Mouse (Mus musculus) embryo, embryonic 10 days (tissue): ENCODE results near the gene Arl4a.
A peak's percentile ranks its signal among the peaks of the same experiment; 100 is the strongest.

Source experiments
- DNase-seq: peaks from one replicate; pipeline ENCODE4 v3.0.0-alpha.2; 2015; ENCODE audit warnings: low spot score

Gene Arl4a

DNA sequence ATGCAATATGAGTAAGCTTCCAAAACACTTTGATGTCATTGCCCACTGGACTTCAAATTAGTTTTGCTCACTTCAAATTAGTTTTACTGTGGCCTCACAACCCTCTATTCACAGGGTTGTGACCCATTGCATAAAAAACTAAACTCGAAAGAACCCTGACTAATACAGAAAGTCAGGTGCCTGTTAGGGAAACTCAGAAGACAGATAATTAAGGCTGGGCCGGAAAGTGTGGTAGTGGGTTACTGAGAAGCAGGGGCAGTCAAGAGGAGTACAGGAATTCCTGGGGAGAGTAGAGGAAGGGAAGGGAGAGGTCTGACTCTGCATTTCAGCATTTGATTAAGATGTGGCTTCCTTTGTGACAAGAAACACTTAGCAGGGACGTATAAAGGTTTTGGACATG is 29.4 kb downstream of the Arl4a start:
- no peak for DNase-seq

GRCm38 (mm10) chr12:40004766-40005165 is 33.1 kb downstream of the Arl4a start:
- DNase-seq, result no peak

- DNase-seq, result no peak
Observed at GRCm38 (mm10) chr12:39998853-39999195, 39.0 kb downstream of the Arl4a start.

- peak; percentile 69 for DNase-seq
Observed at GRCm38 (mm10) chr12:39998070-39998852, 39.6 kb downstream of the Arl4a start.

GRCm38 (mm10) chr12:39997651-39998050 is 40.2 kb downstream of the Arl4a start:
- no peak for DNase-seq

- DNase-seq, result no peak
Observed at GRCm38 (mm10) chr12:39996015-39996414, 41.8 kb downstream of the Arl4a start.

DNA sequence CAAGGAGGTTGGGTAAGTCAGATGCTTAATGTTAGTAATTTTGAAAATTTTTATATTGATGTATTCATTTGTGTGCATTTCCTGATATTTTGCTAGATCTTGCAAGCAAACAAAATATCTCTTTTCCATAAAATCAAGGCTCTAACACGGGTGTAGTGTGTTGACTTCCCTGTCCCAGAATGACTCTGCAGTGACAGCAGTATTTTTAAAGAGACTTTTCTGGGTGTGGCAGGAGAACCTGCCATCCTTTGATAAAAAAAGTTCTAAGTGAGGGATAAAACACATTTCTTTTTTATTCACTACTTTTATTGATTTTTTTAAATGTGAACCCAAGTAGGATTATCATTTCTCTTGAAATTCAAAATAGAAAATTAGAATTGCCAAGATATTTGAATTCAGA is 42.2 kb downstream of the Arl4a start:
- DNase-seq, result no peak

- DNase-seq, result no peak
Observed at GRCm38 (mm10) chr12:39992767-39993302, 45.0 kb downstream of the Arl4a start.

- DNase-seq, result peak; percentile 43
Observed at GRCm38 (mm10) chr12:39990830-39991780, 46.7 kb downstream of the Arl4a start.

- DNase-seq, result no peak
Observed at GRCm38 (mm10) chr12:39989136-39989535, 48.7 kb downstream of the Arl4a start.

DNA sequence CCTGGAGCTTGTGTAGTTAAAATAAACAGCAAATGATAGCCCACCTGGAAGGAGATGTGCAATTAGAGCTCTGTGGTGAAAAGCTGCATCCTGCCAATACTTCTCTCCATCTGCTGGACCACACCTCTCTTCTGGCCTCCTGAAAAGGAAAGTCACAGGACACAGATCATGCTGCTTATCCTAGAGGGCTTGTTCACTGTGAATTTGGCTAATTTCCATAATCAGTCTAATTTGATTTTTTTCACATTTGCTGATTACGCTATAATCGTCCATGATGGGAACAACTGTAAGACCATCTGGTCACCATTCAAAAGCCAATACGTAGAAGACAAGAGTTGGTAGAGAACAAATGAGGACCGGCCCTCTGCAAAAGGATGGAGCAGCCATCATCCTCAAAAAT is 50.6 kb downstream of the Arl4a start:
- DNase-seq, result no peak

DNA sequence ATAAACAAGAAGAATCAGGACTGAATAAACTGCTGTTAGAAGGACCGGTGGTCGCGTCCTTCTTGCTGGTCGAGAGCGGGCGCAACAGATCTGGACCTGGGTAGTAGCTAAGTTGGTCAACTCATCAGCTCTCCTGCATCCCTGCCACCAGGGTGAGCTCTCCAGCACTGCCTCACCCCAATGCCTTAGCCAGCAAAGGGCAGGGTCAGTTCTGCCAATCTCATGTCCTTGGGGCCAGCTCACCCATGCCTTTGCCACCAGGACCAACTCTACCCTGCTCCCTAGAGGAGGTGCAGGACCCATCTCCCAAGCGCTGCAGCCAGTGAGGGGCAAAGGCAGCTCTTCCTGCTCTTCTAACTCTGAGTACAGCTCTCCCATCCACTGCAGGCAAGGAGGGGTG is 52.2 kb downstream of the Arl4a start:
- no peak for DNase-seq

DNA sequence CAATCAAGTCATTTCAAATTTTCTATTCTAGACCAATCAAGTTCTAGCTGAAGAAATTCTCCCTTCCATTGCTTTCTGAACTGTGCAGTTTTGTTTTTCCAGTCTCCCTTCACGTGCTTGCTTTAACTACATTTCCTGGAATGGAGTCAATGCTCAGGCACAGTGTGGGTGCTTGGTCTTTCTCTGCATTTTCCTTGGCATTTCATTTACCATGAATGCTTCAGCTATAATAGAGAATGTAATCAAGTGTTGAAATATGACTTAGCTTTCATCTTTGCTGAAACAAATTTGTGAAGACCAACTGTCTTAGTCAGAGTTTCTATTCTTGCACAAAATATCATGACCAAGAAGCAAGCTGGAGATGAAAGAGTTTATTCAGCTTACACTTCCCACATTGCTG is 58.0 kb downstream of the Arl4a start:
- no peak for DNase-seq

GRCm38 (mm10) chr12:39979066-39979465 is 58.8 kb downstream of the Arl4a start:
- no peak for DNase-seq

DNA sequence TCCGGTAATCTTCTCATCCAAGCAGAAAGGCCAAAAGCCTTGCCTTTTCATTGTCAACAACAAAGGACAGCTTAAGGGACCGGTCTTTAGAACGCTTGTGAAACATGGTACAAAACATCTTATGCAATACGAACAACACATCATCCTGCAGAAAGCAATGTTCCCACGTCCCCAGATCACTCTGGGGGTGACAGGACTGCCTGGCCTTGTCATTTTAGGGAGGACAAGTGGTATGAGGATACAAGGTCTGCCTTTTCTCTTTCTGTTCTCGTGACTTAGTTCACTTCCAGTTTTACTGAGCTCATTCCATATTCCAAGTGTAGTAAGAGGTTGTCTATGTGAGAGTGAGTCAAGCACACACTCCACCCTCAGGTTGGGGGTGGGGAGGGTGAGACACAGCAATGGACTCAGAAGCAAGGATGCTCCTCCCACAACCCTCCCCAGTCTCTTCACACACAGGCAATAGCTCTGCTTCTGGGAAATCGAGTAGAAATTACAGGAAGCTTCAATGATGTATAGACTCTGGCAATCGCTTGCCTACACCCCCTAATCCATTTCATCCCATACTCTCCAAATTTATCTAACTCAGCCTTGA is 59.7 kb downstream of the Arl4a start:
- no peak for DNase-seq

DNA sequence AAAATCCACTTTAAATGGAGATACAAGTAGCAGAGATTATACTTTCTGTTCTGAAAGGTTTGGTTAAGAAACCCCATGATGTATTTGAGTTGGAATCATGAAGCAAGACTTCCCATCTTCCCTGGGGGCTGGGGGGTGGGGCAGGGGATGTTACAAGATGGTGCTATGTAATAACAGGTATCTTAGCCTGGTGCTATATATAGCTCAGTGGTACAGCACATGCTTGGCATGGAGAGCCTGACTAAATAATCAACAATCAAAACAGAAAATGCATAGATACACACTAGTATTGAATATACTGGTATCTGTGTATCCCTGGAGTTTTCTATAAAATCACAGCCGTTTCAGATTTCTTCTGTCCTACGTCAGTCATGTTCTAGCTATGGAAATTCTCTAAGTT is 61.4 kb downstream of the Arl4a start:
- no peak for DNase-seq

DNA sequence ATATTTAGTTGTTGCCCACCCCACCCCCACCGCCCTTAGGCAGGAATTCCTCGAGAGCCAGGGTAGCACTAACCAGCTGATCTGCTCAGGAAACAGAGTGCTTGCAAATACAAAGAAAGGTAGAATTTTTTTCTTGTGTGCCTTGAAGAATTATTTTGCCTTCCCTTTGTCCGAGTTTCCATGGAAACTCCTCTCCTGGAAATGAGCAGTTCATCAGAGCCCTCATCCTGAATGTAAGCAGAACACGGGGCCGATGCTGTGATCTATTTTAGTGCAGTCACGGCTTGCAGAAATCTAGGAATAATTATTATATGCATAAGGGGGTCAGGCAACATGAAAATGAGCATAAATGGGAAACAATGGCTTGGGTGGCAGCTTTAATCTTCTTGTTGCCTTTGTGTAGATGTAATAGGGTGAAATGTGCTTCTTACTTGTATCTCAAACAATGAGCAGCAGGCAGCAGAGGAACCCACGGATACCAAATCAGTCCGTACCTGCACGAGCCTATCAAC is 61.9 kb downstream of the Arl4a start:
- DNase-seq, result peak; percentile 50

- DNase-seq, result peak; percentile 17
Observed at GRCm38 (mm10) chr12:39974977-39975583, 62.7 kb downstream of the Arl4a start.

DNA sequence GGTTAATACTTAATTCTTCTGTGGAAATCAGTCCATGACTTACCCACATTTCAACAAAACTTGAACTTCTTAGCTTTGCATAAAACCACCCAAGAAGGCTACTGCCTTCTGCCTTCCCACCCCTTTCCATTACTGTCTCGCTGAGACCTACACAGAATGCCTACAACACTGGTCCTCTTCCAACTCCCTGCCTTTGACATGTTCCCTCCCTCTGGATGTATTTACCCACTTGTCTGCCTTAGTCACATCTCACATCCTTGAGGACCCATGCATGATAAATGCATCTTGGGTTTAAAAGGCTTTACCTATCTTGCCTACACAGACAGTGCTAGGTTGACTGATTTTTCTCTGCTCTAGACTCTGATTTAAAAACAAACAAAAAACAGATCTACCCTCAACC is 63.6 kb downstream of the Arl4a start:
- DNase-seq, result no peak

DNA sequence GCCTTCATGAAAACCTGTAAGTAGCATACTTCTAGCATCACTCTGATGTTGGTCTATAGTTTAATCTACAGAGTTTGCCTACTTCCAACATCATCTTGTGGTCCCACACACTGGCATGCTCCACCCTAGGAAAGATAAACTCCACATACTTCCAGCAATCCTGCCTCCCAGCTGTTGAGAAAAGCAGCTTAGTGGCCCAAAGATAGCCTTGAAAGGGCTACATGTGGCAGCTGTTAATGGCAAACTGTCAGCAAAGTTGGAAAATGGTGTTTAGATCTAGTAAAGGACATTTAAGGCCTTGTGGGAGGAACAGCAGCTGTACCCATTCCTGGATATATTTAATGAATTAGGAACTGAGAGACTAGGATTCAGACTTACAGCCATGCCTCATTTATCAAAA is 68.3 kb downstream of the Arl4a start:
- DNase-seq, result no peak

DNA sequence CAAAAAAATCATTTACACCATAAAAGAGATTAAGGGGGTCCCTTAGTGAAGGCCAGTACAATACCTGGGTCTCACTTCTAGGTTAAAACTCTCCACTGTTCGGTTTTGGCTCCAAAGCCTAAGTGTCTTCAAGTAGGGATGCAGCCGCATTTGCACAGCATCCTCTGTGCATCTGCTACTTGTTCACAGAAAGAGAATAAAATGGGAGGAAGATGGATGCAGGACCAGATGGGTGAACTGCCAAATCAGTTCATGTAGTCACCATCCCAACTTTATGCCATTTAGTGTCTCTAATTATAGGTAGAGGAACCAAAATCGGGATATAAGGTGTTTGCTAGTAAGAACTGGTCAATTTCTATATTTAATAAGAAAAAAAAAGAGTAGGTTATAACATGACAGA is 69.7 kb downstream of the Arl4a start:
- DNase-seq, result no peak

DNA sequence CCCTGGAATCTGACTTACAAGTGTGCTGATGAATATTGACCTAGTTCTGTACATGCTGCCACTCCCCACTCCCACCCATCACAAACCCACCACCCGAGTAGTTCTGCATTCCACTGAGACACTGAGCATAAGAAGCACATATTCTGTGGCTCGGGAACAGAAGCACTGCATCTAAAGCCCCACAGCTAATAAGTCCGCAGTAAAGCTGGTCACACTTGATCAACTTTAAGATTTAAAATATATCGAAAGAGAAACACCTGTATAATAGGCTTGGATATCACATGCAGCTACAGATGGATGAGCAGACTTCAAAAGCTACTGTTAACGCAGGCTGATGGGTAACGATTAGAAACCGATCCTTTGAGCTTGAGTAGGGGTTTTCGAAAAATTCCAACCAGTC is 78.7 kb downstream of the Arl4a start:
- no peak for DNase-seq
